Mouse (Mus musculus): ENCODE data around the gene Dnajb8.

Dnajb8 gene

GRCm38 (mm10) chr6:88221968-88222367 is at the start of gene Dnajb8:
TSS of gene Dnajb8 (plus strand) at chr6:88222268.
- DNase-seq (ENCODE audit: extremely low read depth, low read depth, low spot score) = no peak

GRCm38 (mm10) chr6:88174191-88174590 is 47.9 kb upstream of the Dnajb8 start:
- no peak for DNase-seq (ENCODE audit: extremely low read depth, low read depth, low spot score)

GRCm38 (mm10) chr6:88174676-88175075 is 47.4 kb upstream of the Dnajb8 start:
- no peak for DNase-seq (ENCODE audit: extremely low read depth, low read depth, low spot score)

DNA sequence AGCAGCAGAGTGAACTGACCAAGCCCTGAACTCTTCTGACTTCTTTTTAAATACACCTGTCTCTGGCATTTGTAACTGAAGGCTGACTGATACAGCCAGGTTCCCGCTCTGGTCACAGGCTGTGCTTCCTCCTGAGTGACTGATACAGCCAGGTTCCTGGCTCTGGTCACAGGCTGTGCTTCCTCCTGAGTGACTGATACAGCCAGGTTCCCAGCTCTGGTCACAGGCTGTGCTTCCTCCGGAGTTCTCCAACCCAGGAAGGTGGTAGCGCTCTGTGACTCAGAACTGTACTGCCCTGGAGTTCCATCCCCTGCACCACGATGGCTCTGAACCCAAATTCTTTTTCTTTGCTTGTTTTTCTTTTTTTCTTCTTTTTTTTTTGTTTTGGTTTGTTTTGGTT is 37.4 kb upstream of the Dnajb8 start:
- DNase-seq (ENCODE audit: extremely low read depth, low read depth, low spot score) = no peak

GRCm38 (mm10) chr6:88188148-88188547 is 33.9 kb upstream of the Dnajb8 start:
- no peak for DNase-seq (ENCODE audit: extremely low read depth, low read depth, low spot score)

DNA sequence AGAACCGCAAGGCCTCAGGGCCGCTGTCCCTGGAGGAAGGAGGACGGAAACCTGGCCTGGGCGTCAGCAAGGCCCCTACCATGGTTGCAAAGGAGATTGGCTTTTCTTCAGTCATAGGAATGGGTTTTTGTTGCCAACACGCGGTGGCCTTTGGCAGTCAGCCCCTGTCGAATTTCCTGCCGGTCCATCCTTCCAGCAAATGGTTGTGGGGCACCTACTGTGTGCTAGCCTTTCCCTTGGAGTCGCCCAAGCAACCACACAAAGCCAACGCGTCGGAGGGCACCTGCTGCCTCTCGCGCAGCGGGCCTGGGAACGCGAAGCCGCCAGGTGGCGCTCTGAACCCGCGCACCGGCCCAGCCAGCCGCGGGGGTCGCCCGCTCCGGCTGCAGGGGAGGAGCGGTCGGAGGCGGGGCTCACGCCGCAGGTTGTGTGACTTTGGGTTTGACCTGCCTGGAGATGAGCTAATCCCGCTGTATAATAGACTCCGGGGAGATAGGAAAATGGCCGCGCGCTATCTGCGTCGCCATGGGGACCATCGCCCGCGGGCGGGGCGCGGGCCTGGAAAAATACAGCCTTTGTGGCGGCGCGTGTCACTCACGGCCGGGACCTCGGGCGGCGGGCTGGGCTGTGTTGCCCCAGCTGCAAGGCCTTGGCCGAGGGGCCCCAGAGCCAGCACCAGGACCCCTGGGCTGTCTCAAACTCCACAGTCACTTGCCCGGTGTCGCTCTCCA is 32.6 kb upstream of the Dnajb8 start:
- no peak for DNase-seq (ENCODE audit: extremely low read depth, low read depth, low spot score)

DNA sequence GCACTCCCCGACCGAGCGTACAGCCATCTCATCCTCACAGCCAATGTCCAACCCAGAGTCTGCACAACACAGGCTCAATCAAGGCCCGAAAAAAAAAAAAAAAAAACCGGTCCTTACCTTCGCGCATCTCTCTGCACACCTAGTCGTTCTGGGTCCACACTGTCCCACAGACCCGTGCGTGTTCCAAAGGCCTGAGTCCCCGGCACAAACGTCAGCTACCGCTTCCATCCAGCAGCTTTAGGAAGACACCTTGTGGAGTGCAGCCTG is 32.1 kb upstream of the Dnajb8 start:
- no peak for DNase-seq (ENCODE audit: extremely low read depth, low read depth, low spot score)

GRCm38 (mm10) chr6:88190310-88191023 is 31.6 kb upstream of the Dnajb8 start:
- DNase-seq (ENCODE audit: extremely low read depth, low read depth, low spot score) = no peak

DNA sequence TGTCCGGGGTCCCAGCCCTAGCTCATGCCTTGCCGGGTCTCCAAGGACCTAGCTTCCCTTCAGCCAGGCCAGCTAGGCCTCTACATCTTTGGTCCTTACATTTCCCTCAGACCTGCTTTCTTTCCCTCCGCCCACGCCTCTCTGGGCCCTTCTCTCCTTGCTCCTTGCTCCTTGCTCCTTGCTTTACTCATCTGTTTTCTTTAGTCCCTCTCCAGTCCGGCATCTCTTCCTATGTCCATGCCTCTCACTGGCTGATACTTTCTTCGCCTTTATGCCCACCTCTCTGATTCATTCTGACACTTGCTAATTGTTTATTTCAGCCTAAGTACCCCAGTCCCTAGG is 31.1 kb upstream of the Dnajb8 start:
- DNase-seq (ENCODE audit: extremely low read depth, low read depth, low spot score) = no peak

DNA sequence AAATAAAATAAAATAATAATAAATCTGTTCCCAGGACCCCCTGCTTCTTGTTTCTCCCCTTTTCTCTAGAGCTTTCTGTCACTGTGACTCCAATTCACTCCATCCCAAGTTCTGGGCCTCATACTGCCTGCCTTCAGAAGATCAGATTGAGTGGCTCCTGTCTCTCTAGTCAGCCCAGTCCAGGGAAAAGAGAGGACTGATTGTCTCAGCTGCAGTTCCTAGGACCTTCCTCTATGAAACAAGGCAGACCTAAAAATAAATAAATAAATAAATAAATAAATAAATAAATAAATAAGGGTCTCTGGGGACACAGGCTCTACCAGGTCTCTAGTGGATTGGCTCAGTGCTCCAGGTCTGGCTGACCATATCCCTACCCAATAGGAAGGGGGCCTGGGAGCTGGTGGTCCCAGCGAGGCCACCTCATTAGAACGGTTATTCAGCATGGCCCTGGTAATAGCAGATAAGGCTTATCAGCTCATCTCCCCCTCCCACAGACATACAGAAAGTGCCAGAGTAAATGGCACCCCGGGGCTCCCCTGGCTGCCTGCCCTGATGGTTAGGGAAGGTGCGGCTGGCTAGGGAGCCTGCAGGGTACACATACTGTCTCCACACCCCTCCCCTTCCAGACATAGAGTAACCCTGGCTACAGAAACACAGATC is 30.5 kb upstream of the Dnajb8 start:
- no peak for DNase-seq (ENCODE audit: extremely low read depth, low read depth, low spot score)

- DNase-seq (ENCODE audit: extremely low read depth, low read depth, low spot score) = no peak
Measured at GRCm38 (mm10) chr6:88192756-88193155, 29.3 kb upstream of the Dnajb8 start.

DNA sequence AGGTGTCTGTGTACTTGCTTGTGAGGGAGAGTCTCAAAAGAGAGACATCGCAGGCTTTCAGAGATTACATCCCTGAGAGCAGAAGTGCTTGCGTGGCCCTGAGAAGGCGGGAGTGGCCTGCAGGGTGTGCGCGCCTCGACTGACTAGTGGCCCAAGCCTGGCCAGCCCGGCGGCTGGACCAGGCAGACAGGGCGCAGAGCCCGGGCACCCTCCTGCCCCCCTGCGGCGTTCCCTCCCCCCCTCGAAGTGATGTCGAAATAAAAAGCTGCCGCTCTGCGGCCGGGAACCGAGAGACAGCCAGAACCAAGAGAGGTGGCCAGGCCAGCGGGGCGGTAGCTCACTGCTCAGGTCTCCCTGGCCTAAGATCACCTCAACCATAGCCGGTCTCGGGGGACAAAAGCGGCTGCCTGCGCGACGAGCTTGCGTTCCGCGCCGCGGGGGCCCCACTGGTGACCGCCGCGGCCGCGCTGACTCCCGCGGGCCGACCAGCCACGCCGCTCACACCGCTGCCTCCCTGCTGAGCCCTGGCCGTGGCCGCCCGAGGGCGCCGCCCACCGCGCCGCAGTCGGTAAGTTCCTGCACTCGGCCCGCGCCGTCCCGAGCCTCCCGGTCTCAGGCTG is 28.5 kb upstream of the Dnajb8 start, which contains the start of gene Gata2:
Gene Gata2, plus strand, starts transcription at position 459 of the 620 bp plus-strand sequence.
- DNase-seq (ENCODE audit: extremely low read depth, low read depth, low spot score) = no peak

DNA sequence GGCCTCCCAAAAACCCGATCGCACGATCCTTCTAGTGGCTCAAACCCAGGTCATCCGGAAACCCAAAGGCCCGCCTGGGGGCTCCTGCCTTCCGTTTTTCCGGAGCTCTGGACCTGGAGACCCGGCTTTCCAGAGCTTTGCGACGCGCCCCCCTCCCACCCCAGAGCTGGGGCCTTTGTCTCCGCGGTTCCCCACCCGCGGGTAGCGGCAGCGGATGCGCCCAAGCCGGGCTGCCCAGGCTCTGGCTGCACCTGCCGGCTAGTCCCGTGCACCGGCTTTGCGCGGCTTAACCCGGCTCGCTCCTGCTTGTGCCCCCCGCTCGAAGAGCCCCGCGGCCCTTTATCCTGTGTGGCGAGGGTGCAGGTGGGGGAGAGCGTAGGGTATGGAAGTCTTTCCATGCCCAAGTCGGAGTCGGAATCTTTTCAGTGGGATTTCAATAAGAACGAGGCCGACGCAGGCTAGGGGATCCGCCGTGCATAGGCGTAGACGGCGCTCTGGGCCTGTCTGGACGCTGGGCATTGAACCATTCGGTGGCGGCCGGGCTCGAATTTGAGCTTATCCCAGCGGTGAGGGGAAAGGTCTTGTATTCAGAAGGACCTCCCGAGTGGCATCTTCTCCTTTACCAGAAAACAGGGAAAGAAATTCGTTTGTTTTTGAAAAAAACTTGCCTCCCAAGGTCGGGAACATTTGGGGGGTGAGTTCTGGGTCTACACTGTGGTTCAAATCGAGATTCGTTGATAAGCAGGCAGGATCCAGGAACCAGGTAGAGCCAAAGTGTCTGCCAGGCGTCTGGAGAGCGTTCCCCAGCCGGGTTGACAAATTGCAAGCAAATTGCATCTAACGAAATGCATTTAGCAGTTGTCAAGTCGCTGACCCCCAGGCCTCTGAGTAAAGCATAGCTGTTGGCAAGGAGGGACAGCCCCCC is 27.8 kb upstream of the Dnajb8 start:
- no peak for DNase-seq (ENCODE audit: extremely low read depth, low read depth, low spot score)

- no peak for DNase-seq (ENCODE audit: extremely low read depth, low read depth, low spot score)
Measured at GRCm38 (mm10) chr6:88194978-88195325, 27.1 kb upstream of the Dnajb8 start.

- no peak for DNase-seq (ENCODE audit: extremely low read depth, low read depth, low spot score)
Measured at GRCm38 (mm10) chr6:88196054-88196732, 25.9 kb upstream of the Dnajb8 start.

GRCm38 (mm10) chr6:88196733-88197312 is 25.2 kb upstream of the Dnajb8 start:
- DNase-seq (ENCODE audit: extremely low read depth, low read depth, low spot score) = no peak

GRCm38 (mm10) chr6:88197313-88198069 is 24.6 kb upstream of the Dnajb8 start:
- no peak for DNase-seq (ENCODE audit: extremely low read depth, low read depth, low spot score)

DNA sequence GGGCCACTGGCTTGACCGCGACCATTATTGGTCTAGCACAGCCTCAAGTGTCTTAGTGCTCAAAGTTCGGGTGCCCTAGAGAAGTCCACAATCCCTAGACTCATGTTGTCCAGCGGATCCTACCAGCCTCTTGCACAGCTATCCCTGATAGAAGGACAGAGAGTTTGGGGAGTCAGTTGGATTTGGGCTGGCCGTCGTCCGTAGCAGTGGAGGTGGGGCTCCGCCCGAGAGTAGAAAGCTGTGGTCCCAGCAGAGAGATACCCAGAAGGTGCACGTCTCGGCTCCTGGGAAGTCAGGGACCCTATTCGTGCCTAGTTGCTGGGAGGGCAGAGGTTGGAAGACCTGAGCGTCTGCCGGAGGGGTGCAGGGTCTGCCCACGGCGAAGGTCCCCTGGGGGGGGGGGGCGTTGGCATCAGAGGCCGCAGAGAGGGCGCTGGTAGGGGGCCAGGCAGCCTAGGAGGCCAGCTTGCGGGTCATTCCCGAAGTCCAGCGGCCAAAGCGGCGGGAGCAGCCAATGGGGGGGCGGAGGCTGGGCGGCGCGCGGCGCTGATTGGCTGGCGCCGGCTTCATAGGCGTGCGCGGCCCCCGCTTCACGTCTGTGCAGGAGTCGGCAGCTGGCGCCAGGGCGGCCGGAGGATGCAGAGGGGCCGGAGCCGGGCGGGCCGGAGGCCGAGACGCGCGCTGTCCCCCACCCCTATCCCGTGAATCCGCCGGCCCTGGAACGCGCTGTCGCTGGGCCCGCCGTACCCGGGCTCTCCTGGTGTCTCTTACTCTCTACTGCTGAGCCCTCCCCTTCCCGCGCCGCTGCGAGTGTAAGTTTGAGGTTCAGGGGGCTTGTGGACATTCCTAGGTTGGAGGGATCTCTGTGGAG is 23.8 kb upstream of the Dnajb8 start:
- no peak for DNase-seq (ENCODE audit: extremely low read depth, low read depth, low spot score)
